Mouse (Mus musculus) neural tube, embryonic 11.5 days (tissue): ENCODE data around the gene Garnl3. TPM values are rescaled to one million over a fixed set of nuclear protein-coding genes. Genes with fewer than 3 reads are reported as not detected.

Experiments
- ATAC-seq: fragments of 200-750 bp; cut with Nextera tagmentation; 2 replicates; pipeline ENCODE4 v1.8.0; 2017; ENCODE audit warnings: moderate number of reproducible peaks, mild to moderate bottlenecking, moderate TSS enrichment, moderate library complexity; ENCODE audit not compliant: insufficient read depth, low FRiP score, low TSS enrichment
- DNase-seq: peaks from one replicate; pipeline ENCODE4 v3.0.0-alpha.2; 2015; ENCODE audit warnings: low spot score
- H3K27ac ChIP-seq: fragments of 300-500 bp; sonication (generic); 2 replicates; pipeline ENCODE4 v1.5.1; 2014; ENCODE audit warnings: low read depth, mild to moderate bottlenecking, low read length
- H3K27me3 ChIP-seq: fragments of 300-500 bp; sonication (generic); 2 replicates; pipeline ENCODE4 v1.6.1; 2014; ENCODE audit warnings: mild to moderate bottlenecking, low read length, mixed read lengths; ENCODE audit not compliant: control insufficient read depth, insufficient read depth
- H3K36me3 ChIP-seq: fragments of 300-500 bp; sonication (generic); 2 replicates; pipeline ENCODE4 v1.6.1; 2014; ENCODE audit warnings: mild to moderate bottlenecking, low read length, moderate library complexity, mixed read lengths; ENCODE audit not compliant: control insufficient read depth, insufficient read depth
- H3K4me1 ChIP-seq: fragments of 300-500 bp; sonication (generic); 2 replicates; pipeline ENCODE4 v1.6.1; 2014; ENCODE audit warnings: low read length, mixed read lengths; ENCODE audit not compliant: control insufficient read depth, insufficient read depth
- H3K4me2 ChIP-seq: fragments of 300-500 bp; sonication (generic); 2 replicates; pipeline ENCODE4 v1.6.1; 2014; ENCODE audit warnings: low read depth, mild to moderate bottlenecking, moderate library complexity
- H3K4me3 ChIP-seq: fragments of 300-500 bp; sonication (generic); 2 replicates; pipeline ENCODE4 v1.5.1; 2014; ENCODE audit warnings: low read depth, low read length
- H3K9ac ChIP-seq: fragments of 300-500 bp; sonication (generic); 2 replicates; pipeline ENCODE4 v1.6.1; 2014; ENCODE audit warnings: mild to moderate bottlenecking, low read length
- H3K9me3 ChIP-seq: fragments of 300-500 bp; sonication (generic); 2 replicates; pipeline ENCODE4 v1.6.1; 2016; ENCODE audit warnings: low read length; ENCODE audit not compliant: control insufficient read depth
- WGBS: fragments of 180-500 bp; shearing (Covaris S2); extraction: QIAGEN DNeasy Blood & Tissue Kit; methylation state at CpG from one replicate; pipeline ENCODE4 v1.1.7; 2014; 5-methylcytosine and 5-hydroxymethylcytosine counted together
- polyA plus RNA-seq: library from polyadenylated mRNA; unstranded; fragments of >200 nt; fragmentation: Nextera tagmentation; extraction: Ambion mirVana; gene quantifications from 2 replicates; pipeline ENCODE4 v1.2.1, GENCODE M21; 2014

Gene Garnl3
- polyA plus RNA-seq, 1 experiment from 2014 or later = 13.3 TPM

DNA sequence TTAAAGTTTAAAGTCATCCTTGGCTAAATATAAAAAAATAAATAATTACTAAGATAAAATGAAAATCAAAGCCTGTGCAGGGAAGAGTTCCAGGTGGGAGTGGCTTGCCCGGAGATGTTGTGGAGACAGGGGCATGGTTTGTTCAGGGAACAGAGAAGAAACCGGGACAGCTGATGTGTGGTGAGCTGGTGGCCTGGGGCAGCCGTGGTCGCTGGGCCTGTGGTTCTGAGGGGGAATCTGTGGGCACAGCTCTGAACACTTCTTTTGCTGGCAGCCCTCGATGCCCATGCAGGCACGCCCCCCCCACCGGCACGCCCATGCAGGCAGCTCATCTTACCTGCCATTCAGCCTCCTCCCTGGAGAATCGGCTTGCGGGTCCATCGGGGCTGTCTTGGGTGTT, 184.0 kb downstream of the Garnl3 start:
- DNase-seq (no peak), ATAC-seq (no peak)
- H3K4me3 ChIP-seq = no peak overlapping the region
- no peaks in the 10 kb centered on the region for H3K9me3 ChIP-seq
- WGBS = 92% methylated on average over 11 of the region's 11 CpGs
- no peaks in the 10 kb centered on the region for H3K27me3 ChIP-seq
- H3K4me1 ChIP-seq = no peaks in the 10 kb centered on the region
- H3K4me2 ChIP-seq = no peak overlapping the region
- no peak overlapping the region for H3K9ac ChIP-seq
- H3K36me3 ChIP-seq = no peaks in the 10 kb centered on the region
- no peak overlapping the region for H3K27ac ChIP-seq

DNA sequence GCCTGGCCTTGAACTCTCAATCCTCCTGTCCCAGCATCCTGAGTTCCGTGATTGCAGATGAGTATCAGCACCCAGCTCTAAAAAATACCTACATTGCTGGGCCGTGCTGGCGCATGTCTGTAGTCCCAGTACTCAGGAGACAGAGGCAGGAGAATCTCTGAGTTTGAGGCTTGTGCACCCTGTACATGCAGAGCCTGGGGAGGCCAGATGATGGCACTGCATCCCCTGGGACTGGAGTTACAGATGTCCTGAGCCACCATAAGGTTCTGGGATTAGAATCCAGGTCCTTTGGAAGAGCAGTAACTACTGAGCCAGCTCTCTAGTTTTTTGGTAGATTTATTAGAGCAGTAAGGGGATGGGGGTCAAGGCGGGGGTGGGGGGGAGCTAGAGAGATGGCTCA, 191.0 kb downstream of the Garnl3 start:
- H3K9me3 ChIP-seq = no peaks in the 10 kb centered on the region
- no peaks in the 10 kb centered on the region for H3K27me3 ChIP-seq
- H3K27ac ChIP-seq = no peak overlapping the region
- no peak for DNase-seq
- 97% methylated on average over 4 of the region's 4 CpGs for WGBS
- H3K4me2 ChIP-seq = no peak overlapping the region
- peaks cover 4% of the 10 kb centered on the region; the same call in 1 of the 2 replicates for H3K36me3 ChIP-seq
- H3K9ac ChIP-seq = no peak overlapping the region
- ATAC-seq = no peak
- no peaks in the 10 kb centered on the region for H3K4me1 ChIP-seq
- H3K4me3 ChIP-seq = no peak overlapping the region

DNA sequence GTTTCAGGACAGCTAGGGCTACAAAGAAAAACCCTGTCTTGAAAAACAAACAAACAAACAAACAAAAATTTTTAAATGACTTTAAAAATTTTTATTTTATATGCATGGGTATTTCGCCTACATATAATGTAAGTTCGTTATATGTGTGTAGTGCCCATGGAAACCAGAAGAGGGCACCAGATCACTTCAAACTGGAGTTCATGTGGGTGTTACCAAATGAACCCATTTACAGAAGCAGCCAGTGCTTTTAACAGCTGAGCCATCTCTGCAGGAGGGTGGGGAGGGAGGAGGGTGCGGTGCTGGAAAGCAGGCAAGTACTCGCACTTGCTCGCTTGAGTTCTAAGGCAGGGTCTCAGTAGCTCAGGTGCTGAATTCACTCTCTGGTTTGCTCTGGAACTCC, 192.0 kb downstream of the Garnl3 start:
- DNase-seq = no peak
- no peak for ATAC-seq
- H3K27ac ChIP-seq = no peak overlapping the region
- 64% methylated on average over 5 of the region's 5 CpGs for WGBS
- H3K27me3 ChIP-seq = no peaks in the 10 kb centered on the region
- H3K9ac ChIP-seq = no peak overlapping the region
- no peaks in the 10 kb centered on the region for H3K9me3 ChIP-seq
- H3K4me3 ChIP-seq = no peak overlapping the region
- peaks cover 4% of the 10 kb centered on the region; the same call in 1 of the 2 replicates for H3K36me3 ChIP-seq
- no peaks in the 10 kb centered on the region for H3K4me1 ChIP-seq
- no peak overlapping the region for H3K4me2 ChIP-seq

DNA sequence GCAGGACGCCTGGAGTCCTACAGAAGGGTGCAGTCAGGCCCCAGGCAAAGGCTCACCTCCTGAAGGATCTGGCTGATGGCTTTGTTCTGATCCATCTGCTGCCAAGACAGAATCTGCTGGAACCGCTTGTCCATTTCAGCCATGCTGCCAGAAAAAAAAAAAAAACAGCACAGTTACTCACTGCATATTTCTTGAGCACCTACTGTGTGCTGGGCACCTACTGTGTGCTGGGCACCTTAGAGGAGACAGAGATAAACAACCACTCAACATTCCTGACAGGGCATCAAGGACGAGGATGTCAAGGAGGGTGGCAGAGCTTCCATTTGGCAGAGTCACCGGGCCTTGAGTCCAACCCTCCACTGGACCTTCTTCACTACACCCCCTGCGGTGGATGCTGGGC, 192.7 kb downstream of the Garnl3 start:
- H3K27ac ChIP-seq = no peak overlapping the region
- no peaks in the 10 kb centered on the region for H3K4me1 ChIP-seq
- no peak overlapping the region for H3K4me3 ChIP-seq
- H3K27me3 ChIP-seq = no peaks in the 10 kb centered on the region
- WGBS = 89% methylated on average over 5 of the region's 5 CpGs
- peaks cover 4% of the 10 kb centered on the region; the same call in 1 of the 2 replicates for H3K36me3 ChIP-seq
- H3K4me2 ChIP-seq = no peak overlapping the region
- DNase-seq (no peak), ATAC-seq (no peak)
- H3K9ac ChIP-seq = no peak overlapping the region
- H3K9me3 ChIP-seq = no peaks in the 10 kb centered on the region

Other genes with a start within 250 kb of the Garnl3 start
- gene Rpl12, start 170.1 kb downstream of the Garnl3 start, polyA plus RNA-seq = 147 and 152 TPM in 2 replicates
- gene Lrsam1, start 170.0 kb downstream of the Garnl3 start, polyA plus RNA-seq = 10.2 and 12.6 TPM in 2 replicates
- 12.4 and 13.3 TPM in 2 replicates for gene Slc2a8, start 149.6 kb downstream of the Garnl3 start, polyA plus RNA-seq
- 23.9 and 26.5 TPM in 2 replicates for gene Angptl2, start 84.4 kb upstream of the Garnl3 start, polyA plus RNA-seq
- gene Ralgps1, start 239.8 kb upstream of the Garnl3 start, polyA plus RNA-seq = 14.6 and 16.9 TPM in 2 replicates